Mouse (Mus musculus) midbrain, embryonic 13.5 days (tissue): ENCODE results near the gene Lrrc47. TPM values are rescaled to one million over a fixed set of nuclear protein-coding genes. Genes with fewer than 3 reads are reported as not detected.
A peak's percentile ranks its signal among the peaks of the same experiment; 100 is the strongest.

Source experiments
- ATAC-seq: fragments of 200-750 bp; cut with Nextera tagmentation; 2 replicates; pipeline ENCODE4 v1.8.0; 2017; ENCODE audit warnings: mild to moderate bottlenecking, moderate TSS enrichment, moderate library complexity
- H3K27ac ChIP-seq: fragments of 300-500 bp; sonication (generic); 2 replicates; pipeline ENCODE4 v1.5.1; 2015; ENCODE audit warnings: inconsistent platforms, mild to moderate bottlenecking, moderate library complexity
- H3K27me3 ChIP-seq: fragments of 300-500 bp; sonication (generic); 2 replicates; pipeline ENCODE4 v1.6.1; 2015; ENCODE audit warnings: mild to moderate bottlenecking, inconsistent platforms
- H3K36me3 ChIP-seq: fragments of 300-500 bp; sonication (generic); 2 replicates; pipeline ENCODE4 v1.6.1; 2015; ENCODE audit warnings: mild to moderate bottlenecking, inconsistent platforms
- H3K4me1 ChIP-seq: fragments of 300-500 bp; sonication (generic); replicated peaks from 2 replicates; pipeline ENCODE4 v1.6.1; 2015; ENCODE audit warnings: inconsistent platforms
- H3K4me2 ChIP-seq: fragments of 300-500 bp; sonication (generic); replicated peaks from 2 replicates; pipeline ENCODE4 v1.6.1; 2015; ENCODE audit warnings: moderate library complexity, mild to moderate bottlenecking, inconsistent platforms
- H3K4me3 ChIP-seq: fragments of 300-500 bp; sonication (generic); replicated peaks from 2 replicates; pipeline ENCODE4 v1.5.1; 2015; ENCODE audit warnings: mild to moderate bottlenecking, inconsistent platforms
- H3K9ac ChIP-seq: fragments of 300-500 bp; sonication (generic); replicated peaks from 2 replicates; pipeline ENCODE4 v1.6.1; 2015; ENCODE audit warnings: mild to moderate bottlenecking, inconsistent platforms
- H3K9me3 ChIP-seq: fragments of 300-500 bp; sonication (generic); 2 replicates; pipeline ENCODE4 v1.6.1; 2016; ENCODE audit warnings: mild to moderate bottlenecking, inconsistent platforms
- WGBS: fragments of 180-500 bp; shearing (Covaris S2); methylation state at CpG from one replicate; pipeline ENCODE4 v1.1.7; 2015; 5-methylcytosine and 5-hydroxymethylcytosine counted together
- polyA plus RNA-seq: library from polyadenylated mRNA; unstranded; fragments of >200 nt; fragmentation: Nextera tagmentation; extraction: Ambion mirVana; gene quantifications from 2 replicates; pipeline ENCODE4 v1.2.1, GENCODE M21; 2015

Gene Lrrc47
- polyA plus RNA-seq, 1 experiment from 2014 or later, result 24.7 TPM

DNA sequence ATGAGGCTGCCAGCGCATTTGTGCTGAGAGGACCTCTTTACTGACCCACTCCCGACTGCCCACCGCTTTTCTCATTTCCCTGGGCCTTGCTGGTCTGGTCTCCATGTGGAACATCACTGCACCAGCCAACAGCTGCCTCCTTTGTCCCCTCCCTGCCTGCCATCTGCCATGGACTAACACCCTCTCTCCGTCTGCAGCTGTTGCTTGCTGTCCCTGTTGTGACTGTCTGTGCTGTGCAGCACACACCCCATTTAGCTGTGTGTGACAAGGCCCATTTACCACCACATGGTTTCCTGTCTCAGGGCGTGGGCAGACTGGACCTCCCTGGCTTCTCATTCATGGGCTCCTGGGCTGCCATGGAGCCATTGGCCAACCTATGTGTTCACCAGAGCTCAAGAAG, 6.0 kb upstream of the Lrrc47 start:
- H3K9ac ChIP-seq, result no peak overlapping the region
- no peak overlapping the region for H3K4me2 ChIP-seq
- H3K4me1 ChIP-seq, result 0 out of 2 replicates have a peak, but pooled peaks cover under 1% of the 10 kb centered on the region
- ATAC-seq, result no peak
- H3K9me3 ChIP-seq, result no peaks in the 10 kb centered on the region
- H3K27ac ChIP-seq, result no peak overlapping the region
- no peaks in the 10 kb centered on the region for H3K27me3 ChIP-seq
- WGBS, result 91% methylated on average over 5 of the region's 5 CpGs
- peaks cover 57% of the 10 kb centered on the region for H3K36me3 ChIP-seq
- H3K4me3 ChIP-seq, result no peak overlapping the region

DNA sequence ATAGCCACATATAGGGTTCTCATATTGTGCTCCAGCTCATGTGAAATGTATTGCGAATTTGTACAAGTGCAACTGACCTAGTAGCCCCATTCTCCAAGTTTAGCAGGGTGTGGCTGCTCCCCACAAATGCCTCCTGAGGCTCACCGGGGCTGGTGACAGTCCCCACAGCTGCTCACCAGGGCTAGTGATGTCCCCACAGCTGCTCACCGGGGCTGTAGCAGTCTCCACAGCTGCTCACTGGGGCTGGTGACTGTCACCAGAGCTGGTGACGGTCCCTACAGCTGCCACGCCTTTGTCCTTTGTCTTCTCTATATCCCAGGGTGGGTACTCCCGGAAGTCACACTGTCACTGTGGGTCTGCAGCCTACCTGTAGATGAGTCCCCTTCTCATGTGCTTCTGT, 5.3 kb upstream of the Lrrc47 start:
- H3K9me3 ChIP-seq, result no peaks in the 10 kb centered on the region
- 94% methylated on average over 6 of the region's 6 CpGs for WGBS
- no peak overlapping the region for H3K9ac ChIP-seq
- no peak overlapping the region for H3K27ac ChIP-seq
- no peaks in the 10 kb centered on the region for H3K27me3 ChIP-seq
- H3K4me3 ChIP-seq, result no peak overlapping the region
- no peak overlapping the region for H3K4me2 ChIP-seq
- H3K4me1 ChIP-seq, result peaks cover 8% of the 10 kb centered on the region
- ATAC-seq, result no peak
- H3K36me3 ChIP-seq, result peaks cover 57% of the 10 kb centered on the region

DNA sequence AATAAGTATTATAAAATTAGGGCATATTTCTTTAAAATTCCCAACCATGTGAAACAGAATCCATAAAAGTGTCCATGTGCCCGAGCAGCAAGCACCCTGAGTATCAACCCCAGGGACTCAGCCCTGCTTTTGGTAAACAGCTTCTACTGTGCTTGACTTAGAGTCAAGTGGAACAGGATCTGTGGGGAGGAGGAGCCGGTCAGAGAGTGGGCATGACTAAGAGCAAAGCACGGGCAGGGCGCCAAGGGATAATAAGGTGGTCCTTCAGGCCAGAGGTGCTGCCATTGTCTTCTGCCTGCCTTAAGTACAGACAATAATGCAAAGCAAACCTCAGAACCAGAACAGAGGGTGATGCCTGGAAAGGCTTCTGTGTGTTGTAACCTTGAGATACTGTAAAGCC, 3.8 kb upstream of the Lrrc47 start:
- no peaks in the 10 kb centered on the region for H3K9me3 ChIP-seq
- H3K36me3 ChIP-seq, result peaks cover 46% of the 10 kb centered on the region
- no peaks in the 10 kb centered on the region for H3K27me3 ChIP-seq
- H3K4me2 ChIP-seq, result no peak overlapping the region
- 80% methylated on average over 4 of the region's 4 CpGs for WGBS
- no peak overlapping the region for H3K4me3 ChIP-seq
- peaks cover 16% of the 10 kb centered on the region for H3K4me1 ChIP-seq
- no peak for ATAC-seq
- H3K27ac ChIP-seq, result no peak overlapping the region
- no peak overlapping the region for H3K9ac ChIP-seq

DNA sequence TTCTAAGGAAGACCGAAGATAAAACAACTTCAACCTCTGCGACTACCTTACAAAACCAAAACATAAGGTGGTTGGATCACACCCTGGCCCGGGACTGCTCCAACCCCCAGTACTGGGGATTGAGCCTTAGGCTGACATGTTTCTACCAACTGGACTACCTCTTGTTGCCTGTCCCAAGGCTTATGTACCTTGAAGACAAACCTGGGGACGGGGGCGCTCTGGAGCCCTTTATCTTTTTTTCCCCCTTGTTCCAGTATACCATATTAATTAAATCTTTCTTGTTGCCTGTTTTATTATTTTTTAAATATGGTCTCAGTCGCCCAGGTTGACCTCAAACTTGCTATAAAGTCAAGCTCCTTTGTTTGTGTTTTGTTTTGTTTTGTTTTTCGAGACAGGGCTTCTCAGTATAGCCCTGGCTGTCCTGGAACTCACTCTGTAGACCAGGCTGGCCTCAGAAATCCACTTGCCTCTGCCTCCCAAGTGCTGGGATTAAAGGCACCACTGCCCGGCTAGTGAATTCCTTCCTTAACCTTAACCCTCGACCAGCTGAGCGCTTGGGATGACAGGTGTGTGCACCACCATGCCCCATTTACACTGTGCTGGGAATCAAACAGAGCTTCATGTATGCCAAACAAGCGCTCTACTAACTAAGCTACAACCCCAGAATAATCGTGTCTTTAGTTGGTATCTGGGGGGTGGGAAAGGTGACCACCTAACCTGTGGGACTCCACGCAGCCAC, 455 bp upstream of the Lrrc47 start:
- no peak; the same call in 1 of the 2 replicates for ATAC-seq
- Histone ChIP-seq H3K4me2 (peak overlapping the region; percentile 100), H3K36me3 (peaks cover 36% of the 10 kb centered on the region), H3K27me3 (no peaks in the 10 kb centered on the region), H3K4me1 (peaks cover 33% of the 10 kb centered on the region), H3K9me3 (no peaks in the 10 kb centered on the region), H3K4me3 (peak overlapping the region; percentile 100), H3K27ac (0 out of 2 replicates have a peak overlapping the region, but pooled peaks have one; percentile 40), H3K9ac (peak overlapping the region; percentile 99)
- 28% methylated on average over 13 of the region's 13 CpGs for WGBS

DNA sequence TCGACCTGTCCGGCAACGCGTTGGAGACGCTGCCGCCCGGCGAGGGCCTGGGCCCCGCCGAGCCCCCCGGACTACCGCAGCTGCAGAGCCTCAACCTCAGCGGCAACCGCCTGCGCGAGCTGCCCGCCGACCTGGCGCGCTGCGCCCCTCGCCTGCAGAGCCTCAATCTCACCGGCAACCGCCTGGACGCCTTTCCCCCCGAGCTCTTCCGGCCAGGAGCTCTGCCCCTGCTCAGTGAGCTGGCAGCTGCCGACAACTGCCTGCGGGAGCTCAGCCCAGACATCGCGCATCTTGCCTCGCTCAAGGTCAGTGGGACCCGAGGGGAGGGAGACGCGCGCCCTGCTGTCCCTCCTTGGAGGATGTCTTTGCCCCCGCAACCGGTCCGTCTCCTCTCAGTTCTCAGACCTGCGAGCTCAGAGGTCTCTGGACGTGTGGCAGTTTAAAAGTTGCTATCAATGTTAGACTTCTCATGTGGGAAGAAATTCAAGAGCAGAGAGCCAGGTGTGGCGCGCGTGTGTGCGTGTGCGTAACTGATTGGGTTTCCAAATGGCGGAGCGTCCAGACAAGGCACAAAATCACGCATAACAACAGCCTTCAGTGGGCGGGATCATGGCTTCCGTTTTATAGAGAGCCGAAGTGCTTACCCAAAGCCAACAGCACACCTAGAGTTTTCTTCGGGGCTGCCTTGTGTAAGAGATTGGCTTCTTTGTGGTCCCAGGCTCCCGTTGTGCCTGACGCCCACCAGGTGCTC, 776 bp downstream of the Lrrc47 start:
- Histone ChIP-seq H3K4me2 (peak overlapping the region; percentile 100), H3K4me1 (peaks cover 33% of the 10 kb centered on the region), H3K36me3 (peaks cover 36% of the 10 kb centered on the region), H3K4me3 (peak overlapping the region; percentile 100), H3K27me3 (no peaks in the 10 kb centered on the region), H3K9ac (peak overlapping the region; percentile 99), H3K9me3 (no peaks in the 10 kb centered on the region), H3K27ac (peak overlapping the region; percentile 64)
- WGBS, result 3% methylated on average over 55 of the region's 55 CpGs
- ATAC-seq, result no peak

DNA sequence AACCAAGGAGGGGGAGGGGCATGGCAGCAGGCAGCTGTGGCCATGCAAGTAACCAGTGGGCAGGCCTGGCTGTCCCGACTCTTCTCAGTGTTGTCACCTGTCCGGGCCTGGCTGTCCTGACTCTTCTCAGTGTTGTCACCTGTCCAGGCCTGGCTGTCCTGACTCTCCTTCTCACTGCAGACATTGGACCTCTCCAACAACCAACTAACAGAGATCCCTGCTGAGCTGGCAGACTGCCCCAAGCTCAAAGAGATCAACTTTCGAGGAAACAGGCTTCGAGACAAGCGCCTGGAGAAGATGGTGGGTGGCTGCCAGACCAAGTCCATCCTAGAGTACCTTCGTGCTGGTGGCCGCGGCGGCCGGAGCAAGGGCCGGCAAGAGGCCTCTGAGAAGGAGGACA, 3.9 kb downstream of the Lrrc47 start:
- no peak overlapping the region for H3K4me3 ChIP-seq
- no peaks in the 10 kb centered on the region for H3K9me3 ChIP-seq
- ATAC-seq, result no peak
- no peaks in the 10 kb centered on the region for H3K27me3 ChIP-seq
- H3K4me1 ChIP-seq, result peaks cover 33% of the 10 kb centered on the region
- no peak overlapping the region for H3K27ac ChIP-seq
- H3K9ac ChIP-seq, result no peak overlapping the region
- H3K4me2 ChIP-seq, result no peak overlapping the region
- 95% methylated on average over 11 of the region's 11 CpGs for WGBS
- peaks cover 65% of the 10 kb centered on the region for H3K36me3 ChIP-seq

DNA sequence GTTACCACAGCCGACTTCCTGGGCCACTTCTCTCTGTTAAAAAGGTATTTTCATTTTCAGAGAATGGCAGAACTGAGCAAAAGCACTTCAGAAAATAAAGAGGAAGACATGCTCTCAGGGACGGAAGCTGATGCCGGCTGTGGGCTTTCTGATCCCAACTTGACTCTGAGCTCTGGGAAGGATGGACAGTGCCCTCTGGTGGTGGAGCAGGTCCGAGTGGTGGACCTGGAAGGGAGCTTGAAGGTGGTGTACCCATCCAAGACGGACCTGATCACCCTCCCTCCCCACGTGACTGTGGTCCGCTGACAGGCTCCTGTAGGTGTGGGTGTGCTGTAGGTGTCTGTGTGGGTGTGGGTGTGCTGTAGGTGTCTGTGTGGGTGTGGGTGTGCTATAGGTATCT, 8.0 kb downstream of the Lrrc47 start:
- Histone ChIP-seq H3K4me2 (no peak overlapping the region), H3K9me3 (no peaks in the 10 kb centered on the region), H3K4me3 (no peak overlapping the region), H3K27me3 (peaks cover 12% of the 10 kb centered on the region), H3K9ac (no peak overlapping the region), H3K4me1 (peaks cover 7% of the 10 kb centered on the region; the same call in 1 of the 2 replicates), H3K27ac (no peak overlapping the region), H3K36me3 (peaks cover 79% of the 10 kb centered on the region)
- ATAC-seq, result no peak
- 78% methylated on average over 7 of the region's 7 CpGs for WGBS

DNA sequence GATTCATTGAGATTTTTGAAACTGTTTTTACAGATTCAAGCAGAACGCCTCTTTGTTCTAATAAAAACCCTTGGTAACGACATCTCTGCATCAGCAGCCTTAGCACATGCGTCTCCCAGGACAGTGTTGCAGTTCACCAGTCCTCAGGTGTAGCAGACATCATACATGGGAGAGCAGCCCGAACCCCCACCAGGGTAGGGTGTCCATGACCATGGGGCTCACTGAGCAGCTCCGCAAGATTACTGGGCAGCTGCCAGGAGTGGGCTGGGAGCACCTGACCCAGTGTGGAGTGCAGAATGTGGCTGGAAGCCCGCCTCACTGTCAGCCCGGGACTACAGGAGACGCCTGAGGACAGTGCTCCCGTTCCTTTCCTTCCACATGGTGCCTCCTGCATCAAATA, 9.9 kb downstream of the Lrrc47 start:
- Histone ChIP-seq H3K4me3 (no peak overlapping the region), H3K27ac (no peak overlapping the region), H3K36me3 (peaks cover 60% of the 10 kb centered on the region), H3K9me3 (no peaks in the 10 kb centered on the region), H3K4me1 (peaks cover 24% of the 10 kb centered on the region), H3K27me3 (peaks cover 30% of the 10 kb centered on the region), H3K4me2 (no peak overlapping the region), H3K9ac (no peak overlapping the region)
- no peak for ATAC-seq
- WGBS, result 94% methylated on average over 9 of the region's 9 CpGs

DNA sequence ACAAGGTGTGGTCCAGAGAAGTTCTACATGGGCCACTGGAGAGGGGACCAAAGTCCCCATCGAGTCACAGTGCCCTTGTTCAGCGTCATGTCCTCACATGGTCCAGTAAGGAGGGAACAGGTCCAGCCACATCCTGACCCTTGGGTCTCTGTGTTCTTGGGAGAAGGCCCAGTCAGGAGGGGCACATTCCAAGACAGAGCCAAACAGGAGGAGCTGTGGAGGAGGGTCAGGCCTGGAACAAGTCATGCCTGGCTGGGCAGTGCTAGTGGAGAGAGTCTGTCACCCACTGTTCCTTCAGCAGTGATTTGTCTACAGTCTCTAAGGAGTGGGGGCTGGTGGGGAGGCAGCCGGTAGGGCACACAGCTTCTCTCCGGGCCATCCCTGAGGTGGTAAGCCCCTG, 10.9 kb downstream of the Lrrc47 start:
- 0 out of 2 replicates have a peak, but pooled peaks have one; percentile 4 for ATAC-seq
- peaks cover 50% of the 10 kb centered on the region for H3K36me3 ChIP-seq
- 77% methylated on average over 4 of the region's 4 CpGs for WGBS

DNA sequence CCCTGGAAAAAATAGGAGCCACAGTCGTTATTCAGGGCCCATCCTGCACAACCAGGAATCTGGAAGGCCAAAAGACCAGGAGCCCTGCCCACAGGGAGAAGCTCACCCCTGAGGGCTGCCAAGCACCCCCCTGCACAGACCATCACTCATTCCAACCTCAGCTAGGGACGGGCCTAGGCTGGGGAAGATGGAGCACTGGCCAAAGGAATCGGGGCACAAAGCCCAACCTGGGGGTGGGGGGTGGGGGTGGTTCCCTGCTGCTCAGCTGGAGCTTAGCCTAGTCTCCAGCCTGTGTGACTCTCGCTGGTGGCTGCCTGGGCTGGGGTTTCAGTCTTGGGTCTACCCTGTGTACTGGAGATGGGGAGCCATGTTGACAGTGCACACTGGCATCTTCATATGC, 11.3 kb downstream of the Lrrc47 start:
- ATAC-seq, result 0 out of 2 replicates have a peak, but pooled peaks have one; percentile 18
- H3K36me3 ChIP-seq, result peaks cover 47% of the 10 kb centered on the region
- H3K4me2 ChIP-seq, result no peak overlapping the region
- H3K27me3 ChIP-seq, result peaks cover 44% of the 10 kb centered on the region
- no peak overlapping the region for H3K9ac ChIP-seq
- H3K27ac ChIP-seq, result no peak overlapping the region
- H3K9me3 ChIP-seq, result no peaks in the 10 kb centered on the region
- peaks cover 24% of the 10 kb centered on the region for H3K4me1 ChIP-seq
- no peak overlapping the region for H3K4me3 ChIP-seq
- WGBS, result 23% methylated on average over 4 of the region's 4 CpGs

More for the DNA sequence above, 10.9 kb downstream of the Lrrc47 start:
- no peak overlapping the region for H3K4me3 ChIP-seq
- H3K27ac ChIP-seq, result no peak overlapping the region
- peaks cover 40% of the 10 kb centered on the region for H3K27me3 ChIP-seq
- H3K4me1 ChIP-seq, result peaks cover 24% of the 10 kb centered on the region
- no peaks in the 10 kb centered on the region for H3K9me3 ChIP-seq
- H3K4me2 ChIP-seq, result no peak overlapping the region
- H3K9ac ChIP-seq, result no peak overlapping the region

DNA sequence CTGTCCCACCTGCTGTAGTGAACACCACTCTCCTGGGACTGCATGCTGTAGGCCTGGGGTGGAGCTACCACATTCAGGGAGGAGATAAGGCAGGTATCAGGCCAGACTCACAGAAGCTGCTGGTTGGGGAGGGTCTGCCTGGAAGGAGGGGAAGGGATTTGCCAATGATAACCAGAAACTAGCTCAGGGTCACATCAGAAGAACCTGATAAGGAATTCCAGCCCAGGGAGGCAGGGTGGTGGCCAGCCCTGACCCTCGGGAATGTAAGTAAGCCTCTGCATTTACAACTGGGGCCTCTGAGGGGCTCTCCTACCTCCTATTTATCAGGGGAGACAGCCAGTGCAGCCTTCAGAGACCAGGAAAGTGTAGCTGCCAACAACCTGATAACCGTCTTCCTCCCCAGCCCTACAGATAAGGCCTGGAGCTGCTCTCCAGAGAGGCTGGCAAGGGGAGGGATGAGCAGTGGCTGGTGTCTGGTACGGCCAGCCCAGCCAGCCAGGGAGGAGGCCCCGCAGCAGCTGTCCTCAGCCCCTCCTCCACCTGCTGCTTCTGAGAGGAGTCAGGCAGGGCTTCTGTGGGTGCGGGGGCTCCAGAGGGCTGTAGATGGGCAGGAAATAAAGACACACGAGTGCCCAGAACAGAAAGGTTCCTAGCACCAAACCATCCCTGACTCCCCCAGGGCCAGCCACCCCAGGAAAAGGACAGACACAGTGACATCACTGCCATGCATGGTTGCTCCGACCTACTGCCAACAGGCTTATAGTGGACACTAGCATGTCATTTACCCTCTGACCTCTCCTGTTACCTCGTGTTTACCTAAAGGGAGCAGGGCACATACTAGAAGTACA, 12.4 kb downstream of the Lrrc47 start:
- WGBS, result 26% methylated on average over 8 of the region's 8 CpGs
- ATAC-seq, result no peak

More for the DNA sequence above, 12.4 kb downstream of the Lrrc47 start:
- no peak overlapping the region for H3K4me3 ChIP-seq
- no peak overlapping the region for H3K4me2 ChIP-seq
- no peaks in the 10 kb centered on the region for H3K9me3 ChIP-seq
- peaks cover 44% of the 10 kb centered on the region for H3K27me3 ChIP-seq
- peaks cover 35% of the 10 kb centered on the region for H3K36me3 ChIP-seq
- 0 out of 2 replicates have a peak overlapping the region, but pooled peaks have one; percentile 23 for H3K9ac ChIP-seq
- H3K4me1 ChIP-seq, result peaks cover 24% of the 10 kb centered on the region
- H3K27ac ChIP-seq, result no peak overlapping the region
